In the genomic region with DNA sequence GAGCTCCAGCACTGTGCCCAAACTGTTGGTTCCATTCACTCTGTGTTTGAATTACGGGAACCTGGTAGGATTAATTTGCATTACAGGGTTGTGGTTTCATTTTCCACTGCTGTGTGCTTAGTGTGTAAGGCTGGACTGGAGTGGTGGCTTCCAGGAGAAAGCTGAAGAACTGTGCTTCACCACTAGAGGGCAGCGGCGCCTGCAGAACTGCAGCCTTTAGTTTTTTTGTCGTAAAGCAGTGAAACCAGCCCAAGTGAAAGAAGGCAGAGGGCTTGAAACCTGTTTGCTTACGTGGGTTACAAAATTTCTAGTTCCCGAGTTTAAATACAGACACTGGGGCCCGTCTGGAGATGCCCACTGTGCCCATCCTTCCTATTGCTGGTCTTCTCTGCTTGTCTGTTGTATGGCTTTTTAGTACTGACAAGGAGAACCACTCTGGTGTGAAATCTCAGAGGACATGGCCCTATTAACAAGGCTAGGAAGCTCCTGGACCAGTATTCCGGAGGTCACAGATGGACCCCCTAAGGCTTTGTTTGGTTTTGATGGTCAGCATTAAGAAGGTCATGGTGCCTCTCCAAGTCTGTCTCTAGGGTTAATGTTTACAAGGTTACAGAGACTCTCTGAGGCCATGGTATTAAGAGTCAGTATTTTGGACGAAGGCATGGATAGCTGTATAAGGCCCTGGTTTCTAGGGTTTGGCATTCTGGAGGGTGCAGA, we compare ENCODE assay signal across 9 mouse cellular contexts. TPM values are rescaled to one million over a fixed set of nuclear protein-coding genes. Genes with fewer than 3 reads are reported as not detected.
DNase-seq lines count a peak whose midpoint lies in the region; ATAC-seq lines count a peak whose summit lies in the region.
"Had no signal": no experiment of that assay in that cellular context is flagged by ENCODE, and none has a peak within 500 bp of the region (broad histone marks: within the 10 kb centered on the region; RNA-seq: fewer than 3 reads in every experiment).

No protein-coding gene starts in this region.

- no peaks in the 10 kb centered on the region for H3K27me3 ChIP-seq in midbrain, embryonic 10.5 days (ENCODE audit: low read depth, poor library complexity, severe bottlenecking)
- H3K27me3 ChIP-seq in midbrain, embryonic 15.5 days (replicated peaks) = no peaks in the 10 kb centered on the region
- no peaks in the 10 kb centered on the region for H3K27me3 ChIP-seq in limb, embryonic 11.5 days (ENCODE audit: control insufficient read depth, insufficient read depth, low read length)
- no peaks in the 10 kb centered on the region for H3K27me3 ChIP-seq in neural tube, embryonic 14.5 days (ENCODE audit: control insufficient read depth, insufficient read depth, low read length)

- 41% methylated on average over 9 of the region's 9 CpGs for WGBS in midbrain, embryonic 10.5 days
- 31% methylated on average over 9 of the region's 9 CpGs for WGBS in midbrain, embryonic 15.5 days
- WGBS in limb, embryonic 11.5 days = 40% methylated on average over 9 of the region's 9 CpGs
- 39% methylated on average over 9 of the region's 9 CpGs for WGBS in neural tube, embryonic 14.5 days

- no peak overlapping the region for H3K4me3 ChIP-seq in midbrain, embryonic 10.5 days
- H3K4me3 ChIP-seq in midbrain, embryonic 15.5 days = no peak overlapping the region
- no peak overlapping the region for H3K4me3 ChIP-seq in limb, embryonic 11.5 days (ENCODE audit: low read depth, low read length)
- no peak overlapping the region for H3K4me3 ChIP-seq in neural tube, embryonic 14.5 days (ENCODE audit: low read depth, low read length)
- H3K4me3 ChIP-seq: erythroblast, embryonic 14.5 days had no signal

- ATAC-seq in midbrain, embryonic 15.5 days (replicated peaks) = no peak
- ATAC-seq in frontal cortex, adult (ENCODE audit: low TSS enrichment) = peak; percentile 65; the same call in 1 of the 2 replicates
- ATAC-seq in limb, embryonic 11.5 days (ENCODE audit: insufficient number of reproducible peaks, low FRiP score, low TSS enrichment, low read depth) = no peak
- ATAC-seq in neural tube, embryonic 14.5 days (ENCODE audit: low read depth) = peak; percentile 24; the same call in 1 of the 2 replicates

- no peaks in the 10 kb centered on the region for H3K9me3 ChIP-seq in midbrain, embryonic 10.5 days (replicated peaks)
- H3K9me3 ChIP-seq in midbrain, embryonic 15.5 days = no peaks in the 10 kb centered on the region
- H3K9me3 ChIP-seq in limb, embryonic 11.5 days (ENCODE audit: control insufficient read depth, low read length) = no peaks in the 10 kb centered on the region
- H3K9me3 ChIP-seq in neural tube, embryonic 14.5 days (ENCODE audit: control insufficient read depth, low read length) = no peaks in the 10 kb centered on the region

- H3K4me1 ChIP-seq in midbrain, embryonic 10.5 days = peaks cover 4% of the 10 kb centered on the region; the same call in 1 of the 2 replicates
- H3K4me1 ChIP-seq in midbrain, embryonic 15.5 days = no peaks in the 10 kb centered on the region
- no peaks in the 10 kb centered on the region for H3K4me1 ChIP-seq in limb, embryonic 11.5 days (ENCODE audit: control insufficient read depth, insufficient read depth, low read length)
- H3K4me1 ChIP-seq in neural tube, embryonic 14.5 days (ENCODE audit: control insufficient read depth, insufficient read depth, low read length) = no peaks in the 10 kb centered on the region

- DNase-seq in midbrain, embryonic 10.5 days (ENCODE audit: low spot score) = peak; percentile 66
- peak; percentile 49 for DNase-seq in cerebellum, adult 11-12 months
- peak; percentile 76 for DNase-seq in kidney, adult 18-20 months
- DNase-seq in limb, embryonic 11.5 days (ENCODE audit: low spot score) = peak; percentile 80
- peak; percentile 37 for DNase-seq in testis, postnatal 14 days (ENCODE audit: low spot score)

- no peak overlapping the region for H3K9ac ChIP-seq in midbrain, embryonic 15.5 days
- H3K9ac ChIP-seq in limb, embryonic 11.5 days (ENCODE audit: low read length) = no peak overlapping the region
- no peak overlapping the region for H3K9ac ChIP-seq in neural tube, embryonic 14.5 days (replicated peaks; ENCODE audit: low read depth, low read length)

- H3K36me3 ChIP-seq in midbrain, embryonic 10.5 days = peaks cover 56% of the 10 kb centered on the region
- H3K36me3 ChIP-seq in midbrain, embryonic 15.5 days (replicated peaks) = 0 out of 2 replicates have a peak, but pooled peaks cover under 1% of the 10 kb centered on the region
- peaks cover 2% of the 10 kb centered on the region; the same call in 1 of the 2 replicates for H3K36me3 ChIP-seq in limb, embryonic 11.5 days (ENCODE audit: control insufficient read depth, insufficient read depth, low read length)
- H3K36me3 ChIP-seq in neural tube, embryonic 14.5 days (ENCODE audit: control insufficient read depth, insufficient read depth, low read length) = 0 out of 2 replicates have a peak, but pooled peaks cover 2% of the 10 kb centered on the region

- no peak overlapping the region for H3K4me2 ChIP-seq in midbrain, embryonic 15.5 days
- no peak overlapping the region for H3K4me2 ChIP-seq in limb, embryonic 11.5 days (ENCODE audit: low read depth, severe bottlenecking)
- no peak overlapping the region for H3K4me2 ChIP-seq in neural tube, embryonic 14.5 days (ENCODE audit: low read depth, low read length)

- no peak overlapping the region for H3K27ac ChIP-seq in midbrain, embryonic 10.5 days (replicated peaks)
- H3K27ac ChIP-seq in midbrain, embryonic 15.5 days = no peak overlapping the region
- H3K27ac ChIP-seq in limb, embryonic 11.5 days (replicated peaks; ENCODE audit: low read depth, low read length) = no peak overlapping the region
- no peak overlapping the region for H3K27ac ChIP-seq in neural tube, embryonic 14.5 days (ENCODE audit: low read depth, low read length)

RNA-seq across cellular contexts. Expression of gene Tbcd, which starts 24.1 kb away (rescaled TPM):
- polyA plus RNA-seq in midbrain, embryonic 10.5 days (2016; fragmentation: Nextera tagmentation; extraction: Ambion mirVana) = 54.2 and 61.9 TPM in 2 replicates
- polyA plus RNA-seq in midbrain, embryonic 15.5 days (2015; fragmentation: Nextera tagmentation; extraction: Ambion mirVana) = 61.8 and 64.8 TPM in 2 replicates
- polyA plus RNA-seq in limb, embryonic 11.5 days (2014; fragmentation: Nextera tagmentation; extraction: Ambion mirVana) = 35.4 and 36.3 TPM in 2 replicates
- 39.2 and 58.4 TPM in 2 replicates for polyA plus RNA-seq in neural tube, embryonic 14.5 days (2014; fragmentation: Nextera tagmentation; extraction: Ambion mirVana)

RNA-seq across cellular contexts. Expression of gene Fn3k, which starts 41.1 kb away (rescaled TPM):
- polyA plus RNA-seq in midbrain, embryonic 10.5 days (2016; fragmentation: Nextera tagmentation; extraction: Ambion mirVana) = 0.94 and 1.3 TPM in 2 replicates
- 4.4 and 5.0 TPM in 2 replicates for polyA plus RNA-seq in midbrain, embryonic 15.5 days (2015; fragmentation: Nextera tagmentation; extraction: Ambion mirVana)
- polyA plus RNA-seq in limb, embryonic 11.5 days (2014; fragmentation: Nextera tagmentation; extraction: Ambion mirVana) = 0.45 and 0.55 TPM in 2 replicates
- polyA plus RNA-seq in neural tube, embryonic 14.5 days (2014; fragmentation: Nextera tagmentation; extraction: Ambion mirVana) = 6.4 and 8.1 TPM in 2 replicates

RNA-seq across cellular contexts. Expression of gene Zfp750, which starts 43.3 kb away (rescaled TPM):
- 0.46 and 0.67 TPM in 2 replicates for polyA plus RNA-seq in midbrain, embryonic 10.5 days (2016; fragmentation: Nextera tagmentation; extraction: Ambion mirVana)
- polyA plus RNA-seq in midbrain, embryonic 15.5 days (2015; fragmentation: Nextera tagmentation; extraction: Ambion mirVana) = 0.51 and 0.84 TPM in 2 replicates
- polyA plus RNA-seq in limb, embryonic 11.5 days (2014; fragmentation: Nextera tagmentation; extraction: Ambion mirVana) = 1.5 and 1.9 TPM in 2 replicates
- polyA plus RNA-seq in neural tube, embryonic 14.5 days (2014; fragmentation: Nextera tagmentation; extraction: Ambion mirVana) = 0.32 and 0.49 TPM in 2 replicates
- polyA plus RNA-seq: erythroblast, embryonic 14.5 days had no signal

RNA-seq across cellular contexts. Expression of gene Fn3krp, which starts 54.7 kb away (rescaled TPM):
- polyA plus RNA-seq in midbrain, embryonic 10.5 days (2016; fragmentation: Nextera tagmentation; extraction: Ambion mirVana) = 7.0 and 8.8 TPM in 2 replicates
- 10.0 and 10.1 TPM in 2 replicates for polyA plus RNA-seq in midbrain, embryonic 15.5 days (2015; fragmentation: Nextera tagmentation; extraction: Ambion mirVana)
- 7.8 and 8.3 TPM in 2 replicates for polyA plus RNA-seq in limb, embryonic 11.5 days (2014; fragmentation: Nextera tagmentation; extraction: Ambion mirVana)
- 8.6 and 9.2 TPM in 2 replicates for polyA plus RNA-seq in neural tube, embryonic 14.5 days (2014; fragmentation: Nextera tagmentation; extraction: Ambion mirVana)

Comparison
In these comparisons a context has a peak if more than half of its experiments do, and no peak if none do; other contexts are left out.
1. ATAC-seq: peak in frontal cortex, adult (single experiment) and neural tube, embryonic 14.5 days (single experiment); none in midbrain, embryonic 15.5 days (single experiment) and limb, embryonic 11.5 days (single experiment).
2. Peak in every context shown above with its lines, with median percentiles within 50 percentile points of each other: DNase-seq.